Mouse (Mus musculus): ENCODE measurements around the gene Tmem167b. TPM values are rescaled to one million over a fixed set of nuclear protein-coding genes. Genes with fewer than 3 reads are reported as not detected.

The Tmem167b gene
- polyA plus RNA-seq (2012; rRNA removed): 3.2 and 4.0 TPM in 2 replicates

GRCm38 (mm10) chr3:108562133-108562730 lies at the start of gene Tmem167b:
Gene Tmem167b (minus strand): TSS chr3:108562466.
- TF ChIP-seq CTCF (IDR thresholded peaks at IDR 0.05; ENCODE audit: control insufficient read depth, insufficient read depth, insufficient replicate concordance, low read depth, low read length): no peak
- TF ChIP-seq POLR2A (IDR thresholded peaks at IDR 0.05; ENCODE audit: control insufficient read depth, low read depth, low read length): peak; percentile 89
- no peaks in the 10 kb centered on the region for H3K27me3 ChIP-seq (ENCODE audit: control insufficient read depth, insufficient read depth, low read length)
- no peaks in the 10 kb centered on the region; the same call in 1 of the 2 replicates for H3K36me3 ChIP-seq (ENCODE audit: control insufficient read depth, insufficient read depth, low read length)
- H3K27ac ChIP-seq (ENCODE audit: control insufficient read depth, insufficient read depth, low read depth, low read length): peak within 1 kb of the TSS; percentile 96
- H3K4me1 ChIP-seq (ENCODE audit: control insufficient read depth, insufficient read depth, low read length): no peaks in the 10 kb centered on the region; the same call in 1 of the 2 replicates
- peak within 1 kb of the TSS; percentile 98 for H3K4me3 ChIP-seq (ENCODE audit: control insufficient read depth, low read depth, low read length)

GRCm38 (mm10) chr3:108608906-108609305 lies 46.6 kb upstream of the Tmem167b start:
- Histone ChIP-seq H3K27ac (ENCODE audit: control insufficient read depth, insufficient read depth, low read depth, low read length) (no peak overlapping the region), H3K27me3 (ENCODE audit: control insufficient read depth, insufficient read depth, low read length) (no peaks in the 10 kb centered on the region), H3K4me3 (ENCODE audit: control insufficient read depth, low read depth, low read length) (peak overlapping the region; percentile 44), H3K4me1 (ENCODE audit: control insufficient read depth, insufficient read depth, low read length) (no peaks in the 10 kb centered on the region), H3K36me3 (ENCODE audit: control insufficient read depth, insufficient read depth, low read length) (no peaks in the 10 kb centered on the region; the same call in 1 of the 2 replicates)
- TF ChIP-seq CTCF (IDR thresholded peaks at IDR 0.05; ENCODE audit: control insufficient read depth, insufficient read depth, insufficient replicate concordance, low read depth, low read length) (no peak), POLR2A (IDR thresholded peaks at IDR 0.05; ENCODE audit: control insufficient read depth, low read depth, low read length) (no peak)

GRCm38 (mm10) chr3:108591530-108592522 lies 29.6 kb upstream of the Tmem167b start:
- Histone ChIP-seq H3K4me1 (ENCODE audit: control insufficient read depth, insufficient read depth, low read length) (no peaks in the 10 kb centered on the region), H3K36me3 (ENCODE audit: control insufficient read depth, insufficient read depth, low read length) (no peaks in the 10 kb centered on the region), H3K27ac (ENCODE audit: control insufficient read depth, insufficient read depth, low read depth, low read length) (peak overlapping the region; percentile 50), H3K4me3 (ENCODE audit: control insufficient read depth, low read depth, low read length) (peak overlapping the region; percentile 84), H3K27me3 (ENCODE audit: control insufficient read depth, insufficient read depth, low read length) (no peaks in the 10 kb centered on the region)
- no peak for TF ChIP-seq CTCF (IDR thresholded peaks at IDR 0.05; ENCODE audit: control insufficient read depth, insufficient read depth, insufficient replicate concordance, low read depth, low read length)
- no peak for TF ChIP-seq POLR2A (IDR thresholded peaks at IDR 0.05; ENCODE audit: control insufficient read depth, low read depth, low read length)

- Histone ChIP-seq H3K4me1 (ENCODE audit: control insufficient read depth, insufficient read depth, low read length) (no peaks in the 10 kb centered on the region), H3K27me3 (ENCODE audit: control insufficient read depth, insufficient read depth, low read length) (no peaks in the 10 kb centered on the region), H3K4me3 (ENCODE audit: control insufficient read depth, low read depth, low read length) (peak within 1 kb of the TSS; percentile 84), H3K36me3 (ENCODE audit: control insufficient read depth, insufficient read depth, low read length) (no peaks in the 10 kb centered on the region), H3K27ac (ENCODE audit: control insufficient read depth, insufficient read depth, low read depth, low read length) (peak within 1 kb of the TSS; percentile 50)
- peak; percentile 94 for TF ChIP-seq POLR2A (IDR thresholded peaks at IDR 0.05; ENCODE audit: control insufficient read depth, low read depth, low read length)
- TF ChIP-seq CTCF (IDR thresholded peaks at IDR 0.05; ENCODE audit: control insufficient read depth, insufficient read depth, insufficient replicate concordance, low read depth, low read length): no peak
These were observed 28.7 kb upstream of the Tmem167b start, which contains the start of gene Wdr47 for GRCm38 (mm10) chr3:108590786-108591529. Gene Wdr47 (plus strand): TSS chr3:108591279.

GRCm38 (mm10) chr3:108588446-108588845 lies 26.2 kb upstream of the Tmem167b start:
- Histone ChIP-seq H3K27me3 (ENCODE audit: control insufficient read depth, insufficient read depth, low read length) (no peaks in the 10 kb centered on the region), H3K27ac (ENCODE audit: control insufficient read depth, insufficient read depth, low read depth, low read length) (no peak overlapping the region), H3K4me1 (ENCODE audit: control insufficient read depth, insufficient read depth, low read length) (no peaks in the 10 kb centered on the region), H3K36me3 (ENCODE audit: control insufficient read depth, insufficient read depth, low read length) (no peaks in the 10 kb centered on the region), H3K4me3 (ENCODE audit: control insufficient read depth, low read depth, low read length) (no peak overlapping the region)
- no peak for TF ChIP-seq POLR2A (IDR thresholded peaks at IDR 0.05; ENCODE audit: control insufficient read depth, low read depth, low read length)
- no peak for TF ChIP-seq CTCF (IDR thresholded peaks at IDR 0.05; ENCODE audit: control insufficient read depth, insufficient read depth, insufficient replicate concordance, low read depth, low read length)

GRCm38 (mm10) chr3:108584580-108584979 lies 22.3 kb upstream of the Tmem167b start:
- H3K4me1 ChIP-seq (ENCODE audit: control insufficient read depth, insufficient read depth, low read length): no peaks in the 10 kb centered on the region
- H3K27me3 ChIP-seq (ENCODE audit: control insufficient read depth, insufficient read depth, low read length): no peaks in the 10 kb centered on the region
- H3K27ac ChIP-seq (ENCODE audit: control insufficient read depth, insufficient read depth, low read depth, low read length): no peak overlapping the region
- TF ChIP-seq POLR2A (IDR thresholded peaks at IDR 0.05; ENCODE audit: control insufficient read depth, low read depth, low read length) (no peak), CTCF (IDR thresholded peaks at IDR 0.05; ENCODE audit: control insufficient read depth, insufficient read depth, insufficient replicate concordance, low read depth, low read length) (no peak)
- no peak overlapping the region for H3K4me3 ChIP-seq (ENCODE audit: control insufficient read depth, low read depth, low read length)
- no peaks in the 10 kb centered on the region for H3K36me3 ChIP-seq (ENCODE audit: control insufficient read depth, insufficient read depth, low read length)

Data from testis, adult 2 months (tissue).